Mouse (Mus musculus): ENCODE results near the gene Pmepa1.

DNA sequence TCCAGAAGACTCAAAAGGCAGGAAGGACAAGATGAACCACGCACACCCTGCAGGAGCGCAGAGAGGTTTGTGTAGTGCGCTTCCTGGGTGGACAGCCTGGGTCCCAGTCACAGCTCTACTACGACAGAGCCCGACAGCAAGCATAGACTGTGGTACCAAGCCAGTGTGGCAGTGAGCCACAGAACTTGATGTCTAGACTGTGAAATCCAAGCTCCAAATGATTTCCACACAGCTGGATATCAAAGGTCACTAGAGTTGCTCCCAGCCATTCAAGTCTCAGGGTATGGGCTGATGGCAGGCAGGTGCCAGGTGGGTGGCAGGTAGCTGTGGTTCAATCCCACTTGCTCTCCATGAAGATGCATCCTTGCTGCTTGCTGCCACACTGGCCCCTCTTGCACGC, 45.4 kb upstream of the Pmepa1 start:
- no peak for TF ChIP-seq CTCF (IDR thresholded peaks at IDR 0.05)
- no peak for TF ChIP-seq EP300 (IDR thresholded peaks at IDR 0.05)

Measured in lung, postnatal 0 days (tissue).